Comparison of ENCODE assay signal across 17 mouse cellular contexts in genomic region chr8:91607091-91607490, GRCm38 (mm10).
A peak's percentile ranks its signal among the peaks of the same experiment; 100 is the strongest.
DNase-seq lines count a peak whose midpoint lies in the region; ATAC-seq lines count a peak whose summit lies in the region.
"Had no signal": no experiment of that assay in that cellular context is flagged by ENCODE, and none has a peak within 500 bp of the region (broad histone marks: within the 10 kb centered on the region; RNA-seq: fewer than 3 reads in every experiment).

No protein-coding gene starts in this region.

- H3K4me1 ChIP-seq in midbrain, embryonic 14.5 days (ENCODE audit: control insufficient read depth, insufficient read depth, low read length) = peaks cover 14% of the 10 kb centered on the region
- H3K4me1 ChIP-seq in midbrain, embryonic 16.5 days (ENCODE audit: control insufficient read depth, insufficient read depth, low read length) = peaks cover 14% of the 10 kb centered on the region
- H3K4me1 ChIP-seq: liver, embryonic 13.5 days had no signal

- H3K27ac ChIP-seq in midbrain, embryonic 14.5 days (replicated peaks; ENCODE audit: low read depth, low read length) = no peak overlapping the region
- H3K27ac ChIP-seq in midbrain, embryonic 16.5 days (ENCODE audit: low read length) = no peak overlapping the region
- H3K27ac ChIP-seq: hindbrain, embryonic 13.5 days; liver, embryonic 13.5 days; midbrain, embryonic 12.5 days; neural tube, embryonic 12.5 days had no signal

- no peak overlapping the region for H3K9ac ChIP-seq in midbrain, embryonic 14.5 days (replicated peaks; ENCODE audit: low read length)
- H3K9ac ChIP-seq in midbrain, embryonic 16.5 days (ENCODE audit: low read depth, low read length) = no peak overlapping the region
- H3K9ac ChIP-seq: embryonic facial prominence, embryonic 13.5 days; hindbrain, embryonic 13.5 days; liver, embryonic 13.5 days; midbrain, embryonic 12.5 days; neural tube, embryonic 12.5 days had no signal

- no peak for ATAC-seq in midbrain, embryonic 14.5 days (ENCODE audit: low FRiP score, low TSS enrichment)
- ATAC-seq in midbrain, embryonic 16.5 days = no peak
- ATAC-seq: forebrain, embryonic 14.5 days had no signal

- H3K4me3 ChIP-seq in midbrain, embryonic 14.5 days (replicated peaks; ENCODE audit: low read depth, low read length) = no peak overlapping the region
- no peak overlapping the region for H3K4me3 ChIP-seq in midbrain, embryonic 16.5 days (ENCODE audit: low read depth, low read length)
- H3K4me3 ChIP-seq: embryonic facial prominence, embryonic 13.5 days; hindbrain, embryonic 13.5 days; liver, embryonic 13.5 days; midbrain, embryonic 12.5 days; neural tube, embryonic 12.5 days had no signal

- intact Hi-C loops in gastrocnemius, postnatal 14 days (cut with DNase I; ENCODE audit: low total_unique reads) = no loop called here

- no peaks in the 10 kb centered on the region for H3K9me3 ChIP-seq in midbrain, embryonic 14.5 days (ENCODE audit: control insufficient read depth, low read length)
- H3K9me3 ChIP-seq in midbrain, embryonic 16.5 days (replicated peaks; ENCODE audit: control insufficient read depth, low read length, poor library complexity, severe bottlenecking) = no peaks in the 10 kb centered on the region
- H3K9me3 ChIP-seq: embryonic facial prominence, embryonic 13.5 days; hindbrain, embryonic 13.5 days; liver, embryonic 13.5 days; midbrain, embryonic 12.5 days; neural tube, embryonic 12.5 days had no signal

- no peak overlapping the region for H3K4me2 ChIP-seq in midbrain, embryonic 14.5 days (ENCODE audit: low read length)
- H3K4me2 ChIP-seq in midbrain, embryonic 16.5 days (ENCODE audit: low read length) = no peak overlapping the region
- H3K4me2 ChIP-seq: embryonic facial prominence, embryonic 13.5 days; hindbrain, embryonic 13.5 days; liver, embryonic 13.5 days; midbrain, embryonic 12.5 days; neural tube, embryonic 12.5 days had no signal

- whole genome bisulfite sequencing in midbrain, embryonic 14.5 days = 63% methylated on average over 5 of the region's 5 CpGs
- WGBS in midbrain, embryonic 16.5 days = 75% methylated on average over 5 of the region's 5 CpGs

- peak; percentile 24 to 36 for DNase-seq in frontal cortex, postnatal 36 days (ENCODE audit: low spot score in 2 of 2)
- DNase-seq in frontal cortex, postnatal 14 days (ENCODE audit: low spot score in 2 of 2) = no peak
- DNase-seq in midbrain, embryonic 14.5 days = peak; percentile 33
- peak; percentile 56 to 62 for DNase-seq in cerebellum, adult 18-20 months
- DNase-seq in gastrocnemius, postnatal 14 days = peak; percentile 30
- DNase-seq in spleen, postnatal 10 days (ENCODE audit: low spot score in 2 of 2) = no peak
- no peak for DNase-seq in kidney, adult 8-10 months
- DNase-seq: kidney, adult 18-20 months; liver, embryonic 13.5 days; lung, postnatal 14 days; thymus, adult 2 months had no signal

- H3K36me3 ChIP-seq in midbrain, embryonic 14.5 days (ENCODE audit: control insufficient read depth, insufficient read depth, low read length) = no peaks in the 10 kb centered on the region
- H3K36me3 ChIP-seq in midbrain, embryonic 16.5 days (ENCODE audit: control insufficient read depth, insufficient read depth, low read length) = no peaks in the 10 kb centered on the region
- H3K36me3 ChIP-seq: embryonic facial prominence, embryonic 13.5 days; hindbrain, embryonic 13.5 days; liver, embryonic 13.5 days; midbrain, embryonic 12.5 days; neural tube, embryonic 12.5 days had no signal

- H3K27me3 ChIP-seq in midbrain, embryonic 14.5 days (ENCODE audit: control insufficient read depth, insufficient read depth, low read length) = no peaks in the 10 kb centered on the region
- no peaks in the 10 kb centered on the region for H3K27me3 ChIP-seq in midbrain, embryonic 16.5 days (ENCODE audit: control insufficient read depth, insufficient read depth, low read depth, low read length)
- H3K27me3 ChIP-seq: liver, embryonic 13.5 days had no signal

Comparison
In these comparisons a context has a peak if more than half of its experiments do, and no peak if none do; other contexts are left out.
1. DNase-seq: peak in frontal cortex, postnatal 36 days (2 of 2), midbrain, embryonic 14.5 days (single experiment), cerebellum, adult 18-20 months (2 of 2) and gastrocnemius, postnatal 14 days (single experiment); none in frontal cortex, postnatal 14 days (0 of 2), spleen, postnatal 10 days (0 of 2) and kidney, adult 8-10 months (0 of 2).